Mouse (Mus musculus): Measurements from ENCODE around the gene Fam83c. TPM values are rescaled to one million over a fixed set of nuclear protein-coding genes. Genes with fewer than 3 reads are reported as not detected.
"Not testable (repeated sequence)": the region's sequence is repeated elsewhere in the genome, so short reads cannot be mapped to it uniquely, and the experiment has no call there.

Gene Fam83c
- total RNA-seq, 2 experiments from 2014 or later: not detected

GRCm38 (mm10) chr2:155832087-155832486, 2.6 kb downstream of the Fam83c start:
- intact Hi-C loops (cut with DNase I); DNase-seq (ENCODE audit: extremely low spot score in 1 of 2, low spot score in 2 of 2): not testable (repeated sequence)

- intact Hi-C loops (cut with DNase I): no loop called here
- DNase-seq (ENCODE audit: extremely low spot score in 1 of 2, low spot score in 2 of 2): no peak
Measured at GRCm38 (mm10) chr2:155831302-155831701, 3.4 kb downstream of the Fam83c start.

GRCm38 (mm10) chr2:155830841-155831240, 3.8 kb downstream of the Fam83c start:
- intact Hi-C loops (cut with DNase I): no loop called here
- DNase-seq (ENCODE audit: extremely low spot score in 1 of 2, low spot score in 2 of 2): no peak

GRCm38 (mm10) chr2:155826630-155827424, 7.8 kb downstream of the Fam83c start, which contains the start of gene Eif6:
Gene Eif6 (minus strand): TSS chr2:155826925.
- peak; percentile 85 to 93 for DNase-seq (ENCODE audit: extremely low spot score in 1 of 2, low spot score in 2 of 2)
- intact Hi-C loops (cut with DNase I): no loop called here

GRCm38 (mm10) chr2:155825904-155826629, 8.6 kb downstream of the Fam83c start:
- intact Hi-C loops (cut with DNase I): no loop called here
- DNase-seq (ENCODE audit: extremely low spot score in 1 of 2, low spot score in 2 of 2): peak in 1 of 2 experiments; percentile 47

GRCm38 (mm10) chr2:155823722-155824121, 10.9 kb downstream of the Fam83c start:
- no peak for DNase-seq (ENCODE audit: extremely low spot score in 1 of 2, low spot score in 2 of 2)
- intact Hi-C loops (cut with DNase I): no loop called here

GRCm38 (mm10) chr2:155820779-155821178, 13.9 kb downstream of the Fam83c start:
- DNase-seq (ENCODE audit: extremely low spot score in 1 of 2, low spot score in 2 of 2): no peak
- intact Hi-C loops (cut with DNase I): no loop called here

GRCm38 (mm10) chr2:155819449-155820251, 15.0 kb downstream of the Fam83c start:
- intact Hi-C loops (cut with DNase I): no loop called here
- peak in 1 of 2 experiments; percentile 55 for DNase-seq (ENCODE audit: extremely low spot score in 1 of 2, low spot score in 2 of 2)

GRCm38 (mm10) chr2:155819392-155819448, 15.4 kb downstream of the Fam83c start, which contains the start of gene BC029722:
Gene BC029722 (minus strand): TSS chr2:155819426.
- intact Hi-C loops (cut with DNase I): no loop called here
- no peak for DNase-seq (ENCODE audit: extremely low spot score in 1 of 2, low spot score in 2 of 2)

GRCm38 (mm10) chr2:155818596-155819391, 15.9 kb downstream of the Fam83c start:
- intact Hi-C loops (cut with DNase I): no loop called here
- peak; percentile 89 to 96 for DNase-seq (ENCODE audit: extremely low spot score in 1 of 2, low spot score in 2 of 2)

GRCm38 (mm10) chr2:155817301-155818245, 17.1 kb downstream of the Fam83c start:
- DNase-seq (ENCODE audit: extremely low spot score in 1 of 2, low spot score in 2 of 2): peak in 1 of 2 experiments; percentile 50
- intact Hi-C loops (cut with DNase I): no loop called here

- intact Hi-C loops (cut with DNase I): no loop called here
- peak in 1 of 2 experiments; percentile 41 for DNase-seq (ENCODE audit: extremely low spot score in 1 of 2, low spot score in 2 of 2)
Measured at GRCm38 (mm10) chr2:155816179-155816578, 18.5 kb downstream of the Fam83c start.

GRCm38 (mm10) chr2:155814829-155815228, 19.8 kb downstream of the Fam83c start:
- intact Hi-C loops (cut with DNase I): no loop called here
- DNase-seq (ENCODE audit: extremely low spot score in 1 of 2, low spot score in 2 of 2): peak in 1 of 2 experiments; percentile 39

GRCm38 (mm10) chr2:155812637-155813036, 22.0 kb downstream of the Fam83c start:
- no peak for DNase-seq (ENCODE audit: extremely low spot score in 1 of 2, low spot score in 2 of 2)
- intact Hi-C loops (cut with DNase I): no loop called here

- intact Hi-C loops (cut with DNase I): no loop called here
- peak; percentile 70 to 80 for DNase-seq (ENCODE audit: extremely low spot score in 1 of 2, low spot score in 2 of 2)
Measured at GRCm38 (mm10) chr2:155811821-155812396, 22.7 kb downstream of the Fam83c start.

GRCm38 (mm10) chr2:155809620-155810019, 25.0 kb downstream of the Fam83c start:
- intact Hi-C loops (cut with DNase I): no loop called here
- DNase-seq (ENCODE audit: extremely low spot score in 1 of 2, low spot score in 2 of 2): no peak

GRCm38 (mm10) chr2:155807408-155807807, 27.2 kb downstream of the Fam83c start:
- intact Hi-C loops (cut with DNase I): no loop called here
- no peak for DNase-seq (ENCODE audit: extremely low spot score in 1 of 2, low spot score in 2 of 2)

- DNase-seq (ENCODE audit: extremely low spot score in 1 of 2, low spot score in 2 of 2): no peak
- intact Hi-C loops (cut with DNase I): no loop called here
Measured at GRCm38 (mm10) chr2:155806548-155806947, 28.1 kb downstream of the Fam83c start.

Data from left cerebral cortex, postnatal 10 days (tissue).